Mouse (Mus musculus) E14TG2a.4 (cell line): Measurements from ENCODE around the gene Shb.

Experiments
- CTCF ChIP-seq: conservative IDR thresholded peaks from 2 replicates; pipeline ENCODE4 v1.5.1; 2014; ENCODE audit warnings: low read length
- NANOG ChIP-seq: IDR thresholded peaks from 2 replicates; pipeline ENCODE4 v1.6.1; 2014; ENCODE audit warnings: borderline replicate concordance, low read length, mixed read lengths

DNA sequence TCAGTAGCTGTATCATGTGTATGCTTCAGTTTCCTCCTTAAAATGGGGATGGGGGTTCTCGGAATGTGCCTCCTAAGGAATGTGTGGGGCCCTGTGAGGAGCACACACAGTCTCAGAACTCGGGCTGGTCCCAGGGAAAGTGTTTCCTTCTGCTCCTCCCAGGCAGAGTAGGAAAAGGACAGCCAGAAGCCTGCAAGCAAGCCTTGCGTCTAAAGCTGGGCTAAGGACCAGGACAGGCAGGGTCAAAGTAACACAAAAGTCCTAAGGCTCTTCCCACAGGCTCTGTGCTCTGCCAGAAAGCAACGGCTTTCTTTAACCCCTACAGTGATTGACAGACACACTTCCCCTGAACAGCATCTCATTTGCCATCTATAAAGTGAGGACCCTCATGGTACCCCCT, 14.9 kb downstream of the Shb start:
- no peak for TF ChIP-seq CTCF
- no peak for TF ChIP-seq NANOG
